Mouse (Mus musculus) heart, adult 2 months (tissue): ENCODE data around the gene Iqcg.

Source experiments
- CTCF ChIP-seq: fragments of 200-600 bp; IDR thresholded peaks from 2 replicates; pipeline ENCODE4 v1.8.1; 2022; ENCODE audit warnings: antibody characterized with exemption, mild to moderate bottlenecking, moderate library complexity
- EP300 ChIP-seq: fragments of 200-500 bp; IDR thresholded peaks from 2 replicates; pipeline ENCODE4 v1.6.1; 2011; ENCODE audit warnings: low read depth, low read length, control low read depth; ENCODE audit not compliant: insufficient read depth

- no peak for TF ChIP-seq EP300
- no peak for TF ChIP-seq CTCF
Observed at GRCm38 (mm10) chr16:33043268-33043667, 12.8 kb downstream of the Iqcg start.
